Mouse (Mus musculus) brown adipose tissue, adult 24 weeks (tissue): Measurements from ENCODE around the gene Dbndd1. TPM values are rescaled to one million over a fixed set of nuclear protein-coding genes. Genes with fewer than 3 reads are reported as not detected.
"Not testable (repeated sequence)": the region's sequence is repeated elsewhere in the genome, so short reads cannot be mapped to it uniquely, and the experiment has no call there.

Experiments
- H3K27ac ChIP-seq: fragments of 200-500 bp; replicated peaks from 2 replicates; pipeline ENCODE4 v1.5.1; 2012; ENCODE audit warnings: low read depth, mild to moderate bottlenecking, low read length
- H3K4me1 ChIP-seq: fragments of 200-500 bp; 2 replicates; pipeline ENCODE4 v1.6.1; 2012; ENCODE audit warnings: low read length, mixed read lengths; ENCODE audit not compliant: control insufficient read depth, insufficient read depth, insufficient read length
- H3K4me3 ChIP-seq: fragments of 200-500 bp; 2 replicates; pipeline ENCODE4 v1.5.1; 2012; ENCODE audit warnings: low read depth, mild to moderate bottlenecking, low read length, moderate library complexity; ENCODE audit not compliant: insufficient read depth
- polyA plus RNA-seq: library from polyadenylated mRNA; stranded (reverse); fragments of >200 nt; gene quantifications from 2 replicates; pipeline ENCODE4 v1.2.4, GENCODE M21; 2012; ENCODE audit not compliant: missing spikeins, insufficient read depth, insufficient read length

Gene Dbndd1
- polyA plus RNA-seq, 1 experiment, result not detected

- Histone ChIP-seq H3K27ac (no peak overlapping the region), H3K4me1 (no peaks in the 10 kb centered on the region), H3K4me3 (no peak overlapping the region)
Measured at GRCm38 (mm10) chr8:123505267-123505666, 10.0 kb downstream of the Dbndd1 start.

- no peak overlapping the region for H3K27ac ChIP-seq
- no peak overlapping the region for H3K4me3 ChIP-seq
- H3K4me1 ChIP-seq, result no peaks in the 10 kb centered on the region
Measured at GRCm38 (mm10) chr8:123504591-123505195, 10.6 kb downstream of the Dbndd1 start.

- Histone ChIP-seq H3K4me3 (no peak overlapping the region), H3K4me1 (no peaks in the 10 kb centered on the region), H3K27ac (no peak overlapping the region)
Measured at GRCm38 (mm10) chr8:123503801-123504467, 11.3 kb downstream of the Dbndd1 start.

- H3K27ac ChIP-seq, result no peak overlapping the region
- no peaks in the 10 kb centered on the region for H3K4me1 ChIP-seq
- H3K4me3 ChIP-seq, result no peak overlapping the region
Measured at GRCm38 (mm10) chr8:123502192-123502591, 13.1 kb downstream of the Dbndd1 start.

- Histone ChIP-seq H3K4me1 (no peaks in the 10 kb centered on the region), H3K27ac (no peak overlapping the region), H3K4me3 (no peak overlapping the region)
Measured at GRCm38 (mm10) chr8:123499556-123499955, 15.7 kb downstream of the Dbndd1 start.

GRCm38 (mm10) chr8:123498963-123499362, 16.3 kb downstream of the Dbndd1 start:
- H3K27ac ChIP-seq, result no peak overlapping the region
- H3K4me1 ChIP-seq, result no peaks in the 10 kb centered on the region
- no peak overlapping the region for H3K4me3 ChIP-seq

- H3K4me3 ChIP-seq, result no peak overlapping the region
- no peaks in the 10 kb centered on the region for H3K4me1 ChIP-seq
- H3K27ac ChIP-seq, result no peak overlapping the region
Measured at GRCm38 (mm10) chr8:123497699-123498098, 17.6 kb downstream of the Dbndd1 start.

- Histone ChIP-seq H3K4me1 (no peaks in the 10 kb centered on the region), H3K4me3 (no peak overlapping the region), H3K27ac (no peak overlapping the region)
Measured at GRCm38 (mm10) chr8:123492898-123493297, 22.4 kb downstream of the Dbndd1 start.

GRCm38 (mm10) chr8:123491280-123492075, 23.8 kb downstream of the Dbndd1 start:
- Histone ChIP-seq H3K4me1 (no peaks in the 10 kb centered on the region), H3K27ac (no peak overlapping the region), H3K4me3 (no peak overlapping the region)

- no peaks in the 10 kb centered on the region for H3K4me1 ChIP-seq
- no peak overlapping the region for H3K27ac ChIP-seq
- no peak overlapping the region for H3K4me3 ChIP-seq
Measured at GRCm38 (mm10) chr8:123482627-123483026, 32.6 kb downstream of the Dbndd1 start.

- H3K27ac ChIP-seq, result peak overlapping the region; percentile 59; the same call in 1 of the 2 replicates
- H3K4me1 ChIP-seq, result no peaks in the 10 kb centered on the region
- peak overlapping the region; percentile 89 for H3K4me3 ChIP-seq
Measured at GRCm38 (mm10) chr8:123478456-123479218, 36.6 kb downstream of the Dbndd1 start.

GRCm38 (mm10) chr8:123477737-123478258, 37.5 kb downstream of the Dbndd1 start, which contains the start of gene Afg3l1:
TSS of gene Afg3l1 (plus strand) at chr8:123477903.
- H3K27ac ChIP-seq, result peak within 1 kb of the TSS; percentile 92

GRCm38 (mm10) chr8:123476911-123477736, 38.1 kb downstream of the Dbndd1 start:
- Histone ChIP-seq H3K4me3 (peak overlapping the region; percentile 89), H3K27ac (peak overlapping the region; percentile 40; the same call in 1 of the 2 replicates), H3K4me1 (no peaks in the 10 kb centered on the region)

More at GRCm38 (mm10) chr8:123477737-123478258, 37.5 kb downstream of the Dbndd1 start, which contains the start of gene Afg3l1:
- peak within 1 kb of the TSS; percentile 89 for H3K4me3 ChIP-seq
- H3K4me1 ChIP-seq, result no peaks in the 10 kb centered on the region

- H3K4me1 ChIP-seq, H3K4me3 ChIP-seq, H3K27ac ChIP-seq: not testable (repeated sequence)
Measured at GRCm38 (mm10) chr8:123474549-123474948, 40.7 kb downstream of the Dbndd1 start.
